Mouse (Mus musculus) spleen, adult 2 months (tissue): ENCODE measurements around the gene Mylk2. TPM values are rescaled to one million over a fixed set of nuclear protein-coding genes. Genes with fewer than 3 reads are reported as not detected.
A peak's percentile ranks its signal among the peaks of the same experiment; 100 is the strongest.

Experiments
- DNase-seq, 2 experiments: peaks; one replicate each; pipeline versions ENCODE4 v3.0.0 to v3.0.0-alpha.2; 2012 to 2021; ENCODE audit warnings: low spot score in 2 of 2, low read depth in 1 of 2
- H3K27ac ChIP-seq: fragments of 200-500 bp; 2 replicates; pipeline ENCODE4 v1.5.1; 2012; ENCODE audit warnings: low read length, inconsistent platforms; ENCODE audit not compliant: insufficient read depth
- H3K27me3 ChIP-seq: fragments of 200-500 bp; 2 replicates; pipeline ENCODE4 v1.6.1; 2012; ENCODE audit warnings: mild to moderate bottlenecking, moderate library complexity, low read length, inconsistent platforms; ENCODE audit not compliant: control insufficient read depth, insufficient read depth
- H3K36me3 ChIP-seq: fragments of 200-500 bp; 2 replicates; pipeline ENCODE4 v1.6.1; 2012; ENCODE audit warnings: mild to moderate bottlenecking, low read length, inconsistent platforms; ENCODE audit not compliant: control insufficient read depth, insufficient read depth
- H3K4me1 ChIP-seq: fragments of 200-500 bp; 2 replicates; pipeline ENCODE4 v1.6.1; 2011; ENCODE audit warnings: inconsistent platforms; ENCODE audit not compliant: control insufficient read depth, insufficient read depth, insufficient read length
- H3K4me3 ChIP-seq: fragments of 200-500 bp; 2 replicates; pipeline ENCODE4 v1.5.1; 2011; ENCODE audit warnings: mild to moderate bottlenecking, inconsistent platforms; ENCODE audit not compliant: insufficient read depth, insufficient read length; ENCODE audit errors: extremely low read depth
- CTCF ChIP-seq: fragments of 200-500 bp; IDR thresholded peaks from 2 replicates; pipeline ENCODE4 v1.5.1; 2011; ENCODE audit warnings: mild to moderate bottlenecking, inconsistent platforms; ENCODE audit not compliant: insufficient read depth, insufficient read length, insufficient replicate concordance; ENCODE audit errors: extremely low read depth
- POLR2A ChIP-seq: fragments of 200-500 bp; IDR thresholded peaks from 2 replicates; pipeline ENCODE4 v1.6.1; 2011; ENCODE audit warnings: low read depth, low read length, inconsistent platforms
- WGBS: fragments of 180-500 bp; shearing (Covaris S2); methylation state at CpG from one replicate; pipeline ENCODE4 v1.1.7; 2018; 5-methylcytosine and 5-hydroxymethylcytosine counted together
- polyA plus RNA-seq: library from polyadenylated mRNA; depleted of rRNA; stranded (reverse); fragments of >200 nt; gene quantifications from 2 replicates; pipeline ENCODE4 v1.2.3, GENCODE M21; 2012

Gene Mylk2
- polyA plus RNA-seq, 1 experiment: 0.23 TPM

DNA sequence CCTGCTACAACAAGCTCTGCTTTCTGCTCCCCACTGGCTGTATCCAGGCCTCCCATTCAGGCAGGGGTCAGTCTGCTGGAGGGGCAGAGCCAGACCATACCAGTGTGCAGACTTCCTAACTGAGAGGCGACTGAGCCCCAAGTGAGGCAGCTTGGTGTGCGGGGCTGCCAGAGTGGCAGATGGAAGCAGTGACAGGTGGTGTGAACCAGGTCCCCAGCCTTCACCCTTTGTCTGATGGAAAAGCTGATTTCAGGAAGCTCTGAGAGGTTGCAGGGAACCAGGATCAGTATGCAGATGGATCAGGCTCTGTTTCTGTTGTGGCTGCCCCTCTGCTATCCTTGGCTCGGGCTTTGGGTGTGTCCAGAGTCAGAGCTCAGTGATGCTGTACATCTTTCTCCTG, 12.5 kb downstream of the Mylk2 start:
- no peak for DNase-seq
- H3K27me3 ChIP-seq: no peaks in the 10 kb centered on the region
- WGBS: 83% methylated on average over 3 of the region's 3 CpGs
- TF ChIP-seq CTCF: no peak
- no peak for TF ChIP-seq POLR2A
- H3K27ac ChIP-seq: no peak overlapping the region
- no peaks in the 10 kb centered on the region for H3K36me3 ChIP-seq
- H3K4me1 ChIP-seq: no peaks in the 10 kb centered on the region
- H3K4me3 ChIP-seq: no peak overlapping the region

DNA sequence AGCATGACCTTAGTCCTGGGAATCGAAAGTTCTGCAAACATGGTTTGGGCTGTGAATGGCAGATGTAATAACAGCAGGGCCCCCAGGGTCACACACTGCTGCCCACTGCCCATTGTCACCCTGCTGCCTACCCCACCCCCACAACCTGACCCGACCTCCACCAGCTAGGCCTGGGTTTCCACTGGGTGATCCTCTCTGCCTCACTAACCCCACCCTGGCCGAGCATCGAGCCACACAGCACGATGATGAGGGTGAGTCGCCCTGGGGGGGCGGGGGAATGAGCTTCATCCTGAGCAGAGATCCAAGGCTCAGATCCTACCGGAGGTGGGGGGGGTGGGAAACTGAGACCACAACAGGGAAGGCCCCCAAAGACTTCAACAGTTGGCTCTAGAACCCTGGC, 13.0 kb downstream of the Mylk2 start:
- Histone ChIP-seq H3K36me3 (no peaks in the 10 kb centered on the region), H3K27ac (no peak overlapping the region), H3K27me3 (no peaks in the 10 kb centered on the region), H3K4me1 (no peaks in the 10 kb centered on the region), H3K4me3 (no peak overlapping the region)
- TF ChIP-seq POLR2A (no peak), CTCF (no peak)
- DNase-seq: no peak
- WGBS: 72% methylated on average over 8 of the region's 8 CpGs

- H3K4me1 ChIP-seq: no peaks in the 10 kb centered on the region
- TF ChIP-seq POLR2A (no peak), CTCF (no peak)
- WGBS: 60% methylated on average over 5 of the region's 5 CpGs
Observed at GRCm38 (mm10) chr2:152924543-152924942, 13.4 kb downstream of the Mylk2 start.

DNA sequence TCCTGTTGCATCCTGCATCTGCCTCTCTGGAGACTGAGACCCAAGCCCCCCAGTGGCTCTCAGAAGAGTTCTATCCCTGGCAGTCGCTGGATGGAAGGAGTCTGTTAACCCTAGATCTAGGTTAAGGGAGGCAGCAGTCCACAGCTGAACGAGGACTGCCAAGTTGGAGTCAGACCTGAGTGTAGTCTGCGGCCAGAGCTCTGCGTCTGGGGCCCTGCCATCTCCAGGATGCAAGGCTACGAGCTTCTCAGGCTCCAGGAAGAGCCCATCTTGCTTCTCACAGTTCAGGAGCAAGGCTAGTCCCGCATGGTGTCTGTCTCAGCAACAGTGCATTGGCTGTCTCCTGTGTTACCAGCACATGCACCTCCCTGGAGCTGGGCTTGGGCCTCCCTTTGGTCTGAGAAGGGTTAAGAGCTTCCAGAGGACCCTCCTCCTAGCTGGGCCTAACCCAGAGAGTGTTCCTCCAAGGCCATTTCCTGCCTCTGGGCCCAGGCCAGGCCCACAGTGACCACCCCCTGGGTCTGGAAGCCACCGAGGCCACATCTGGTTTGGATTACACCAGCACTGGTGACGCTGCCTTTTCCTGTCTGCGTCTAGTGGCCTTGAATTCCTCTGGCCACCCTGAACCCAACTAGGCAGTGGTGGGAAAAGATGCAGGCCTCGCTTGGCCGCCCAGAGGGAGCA, 14.2 kb downstream of the Mylk2 start:
- Histone ChIP-seq H3K36me3 (no peaks in the 10 kb centered on the region), H3K27me3 (no peaks in the 10 kb centered on the region), H3K4me3 (no peak overlapping the region), H3K4me1 (no peaks in the 10 kb centered on the region), H3K27ac (peak overlapping the region; percentile 62; the same call in 1 of the 2 replicates)
- no peak for DNase-seq
- 59% methylated on average over 11 of the region's 11 CpGs for WGBS
- no peak for TF ChIP-seq POLR2A
- TF ChIP-seq CTCF: no peak

More at GRCm38 (mm10) chr2:152924543-152924942, 13.4 kb downstream of the Mylk2 start:
- Histone ChIP-seq H3K27ac (no peak overlapping the region), H3K4me3 (no peak overlapping the region), H3K27me3 (no peaks in the 10 kb centered on the region), H3K36me3 (no peaks in the 10 kb centered on the region)
- no peak for DNase-seq

- no peaks in the 10 kb centered on the region for H3K4me1 ChIP-seq
- no peak overlapping the region for H3K4me3 ChIP-seq
- no peak overlapping the region for H3K27ac ChIP-seq
- 56% methylated on average over 9 of the region's 9 CpGs for WGBS
- H3K36me3 ChIP-seq: no peaks in the 10 kb centered on the region
- DNase-seq: no peak
- no peaks in the 10 kb centered on the region for H3K27me3 ChIP-seq
- no peak for TF ChIP-seq POLR2A
- no peak for TF ChIP-seq CTCF
Observed at GRCm38 (mm10) chr2:152926896-152927295, 15.7 kb downstream of the Mylk2 start.

DNA sequence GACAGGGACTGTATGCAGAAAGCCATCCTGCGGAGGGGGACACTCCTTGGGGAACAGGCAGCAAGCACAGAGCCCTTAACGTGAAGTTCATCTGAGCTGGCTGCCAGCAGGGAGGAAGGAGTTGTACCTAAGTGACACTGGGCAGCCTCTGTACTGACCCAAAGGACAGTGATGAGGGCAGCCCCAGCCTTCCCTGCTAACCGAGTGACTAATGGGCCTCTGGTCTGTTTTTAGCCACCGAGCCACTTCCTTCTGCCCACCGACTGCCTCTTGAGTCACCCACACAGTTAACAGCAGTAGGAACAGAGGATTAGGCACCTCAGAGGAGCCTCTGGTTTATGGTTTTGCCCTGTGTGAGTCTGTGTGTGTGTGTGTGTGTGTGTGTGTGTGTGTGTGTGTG, 16.2 kb downstream of the Mylk2 start:
- H3K27ac ChIP-seq: no peak overlapping the region
- no peak for DNase-seq
- no peaks in the 10 kb centered on the region for H3K4me1 ChIP-seq
- 19% methylated on average over 5 of the region's 5 CpGs for WGBS
- no peaks in the 10 kb centered on the region for H3K36me3 ChIP-seq
- H3K27me3 ChIP-seq: no peaks in the 10 kb centered on the region
- H3K4me3 ChIP-seq: no peak overlapping the region
- TF ChIP-seq CTCF (no peak), POLR2A (no peak)
